Mouse (Mus musculus): Measurements from ENCODE around the gene Hspd1. TPM values are rescaled to one million over a fixed set of nuclear protein-coding genes. Genes with fewer than 3 reads are reported as not detected.
"Not testable (repeated sequence)": the region's sequence is repeated elsewhere in the genome, so short reads cannot be mapped to it uniquely, and the experiment has no call there.

Hspd1 gene
- polyA plus RNA-seq, 1 experiment from 2014 or later, result 384 TPM

- H3K4me3 ChIP-seq (replicated peaks), result not testable (repeated sequence)
- WGBS, result 87% methylated on average over 2 of the region's 3 CpGs
Observed at GRCm38 (mm10) chr1:55058383-55058782, 29.7 kb downstream of the Hspd1 start.

GRCm38 (mm10) chr1:55055322-55056115, 32.5 kb downstream of the Hspd1 start:
- Histone ChIP-seq H3K9ac (replicated peaks) (no peak overlapping the region), H3K9me3 (no peaks in the 10 kb centered on the region), H3K36me3 (peaks cover 10% of the 10 kb centered on the region; the same call in 1 of the 2 replicates), H3K4me1 (replicated peaks) (peaks cover 9% of the 10 kb centered on the region), H3K4me3 (replicated peaks) (no peak overlapping the region), H3K27me3 (no peaks in the 10 kb centered on the region), H3K27ac (no peak overlapping the region), H3K4me2 (no peak overlapping the region)
- 81% methylated on average over 5 of the region's 5 CpGs for WGBS
- no peak for ATAC-seq (ENCODE audit: insufficient number of reproducible peaks, insufficient read depth, low FRiP score, low TSS enrichment, low read depth)

More at GRCm38 (mm10) chr1:55058383-55058782, 29.7 kb downstream of the Hspd1 start:
- not testable (repeated sequence) for ATAC-seq (ENCODE audit: insufficient number of reproducible peaks, insufficient read depth, low FRiP score, low TSS enrichment, low read depth); H3K4me2 ChIP-seq; H3K4me1 ChIP-seq (replicated peaks); H3K27ac ChIP-seq; H3K9me3 ChIP-seq; H3K9ac ChIP-seq (replicated peaks); H3K27me3 ChIP-seq
- peaks cover 16% of the 10 kb centered on the region; the same call in 1 of the 2 replicates for H3K36me3 ChIP-seq

GRCm38 (mm10) chr1:55053596-55053995, 34.4 kb downstream of the Hspd1 start:
- Histone ChIP-seq H3K27ac (no peak overlapping the region), H3K4me3 (replicated peaks) (peak overlapping the region; percentile 87), H3K36me3 (peaks cover 10% of the 10 kb centered on the region; the same call in 1 of the 2 replicates), H3K9me3 (no peaks in the 10 kb centered on the region), H3K27me3 (no peaks in the 10 kb centered on the region), H3K9ac (replicated peaks) (peak overlapping the region; percentile 85; the same call in 1 of the 2 replicates), H3K4me1 (replicated peaks) (peaks cover 9% of the 10 kb centered on the region), H3K4me2 (peak overlapping the region; percentile 71)
- WGBS, result 76% methylated on average over 4 of the region's 4 CpGs
- no peak for ATAC-seq (ENCODE audit: insufficient number of reproducible peaks, insufficient read depth, low FRiP score, low TSS enrichment, low read depth)

- 0% methylated on average over 42 of the region's 42 CpGs for WGBS
- ATAC-seq (ENCODE audit: insufficient number of reproducible peaks, insufficient read depth, low FRiP score, low TSS enrichment, low read depth), result peak; percentile 71
- Histone ChIP-seq H3K36me3 (peaks cover 10% of the 10 kb centered on the region; the same call in 1 of the 2 replicates), H3K27ac (peak overlapping the region; percentile 72), H3K4me1 (replicated peaks) (peaks cover 9% of the 10 kb centered on the region), H3K27me3 (no peaks in the 10 kb centered on the region), H3K9ac (replicated peaks) (peak overlapping the region; percentile 85), H3K9me3 (no peaks in the 10 kb centered on the region), H3K4me3 (replicated peaks) (peak overlapping the region; percentile 87), H3K4me2 (peak overlapping the region; percentile 71)
Observed at GRCm38 (mm10) chr1:55053005-55053404, 35.0 kb downstream of the Hspd1 start.

- peak within 1 kb of the TSS; percentile 87 for H3K4me3 ChIP-seq (replicated peaks)
- H3K36me3 ChIP-seq, result peaks cover 10% of the 10 kb centered on the region; the same call in 1 of the 2 replicates
- H3K27me3 ChIP-seq, result no peaks in the 10 kb centered on the region
- H3K9me3 ChIP-seq, result no peaks in the 10 kb centered on the region
- peaks cover 9% of the 10 kb centered on the region for H3K4me1 ChIP-seq (replicated peaks)
- H3K27ac ChIP-seq, result peak within 1 kb of the TSS; percentile 72
- H3K9ac ChIP-seq (replicated peaks), result peak within 1 kb of the TSS; percentile 85
- 1% methylated on average over 46 of the region's 46 CpGs for WGBS
- peak within 1 kb of the TSS; percentile 71 for H3K4me2 ChIP-seq
- ATAC-seq (ENCODE audit: insufficient number of reproducible peaks, insufficient read depth, low FRiP score, low TSS enrichment, low read depth), result peak; percentile 100
Observed at GRCm38 (mm10) chr1:55052355-55052953, 35.6 kb downstream of the Hspd1 start, which contains the start of gene Coq10b. Gene Coq10b (plus strand): TSS chr1:55052770.

- Histone ChIP-seq H3K9ac (replicated peaks) (no peak overlapping the region), H3K4me3 (replicated peaks) (peak overlapping the region; percentile 87; the same call in 1 of the 2 replicates), H3K4me2 (peak overlapping the region; percentile 71)
Observed at GRCm38 (mm10) chr1:55051671-55052070, 36.4 kb downstream of the Hspd1 start.

GRCm38 (mm10) chr1:55048841-55049587, 39.0 kb downstream of the Hspd1 start:
- Histone ChIP-seq H3K9ac (replicated peaks) (no peak overlapping the region), H3K4me1 (replicated peaks) (peaks cover 9% of the 10 kb centered on the region), H3K27ac (no peak overlapping the region), H3K4me3 (replicated peaks) (no peak overlapping the region), H3K36me3 (no peaks in the 10 kb centered on the region), H3K27me3 (no peaks in the 10 kb centered on the region), H3K4me2 (no peak overlapping the region), H3K9me3 (no peaks in the 10 kb centered on the region)
- ATAC-seq (ENCODE audit: insufficient number of reproducible peaks, insufficient read depth, low FRiP score, low TSS enrichment, low read depth), result no peak
- WGBS, result 62% methylated on average over 4 of the region's 4 CpGs

More at GRCm38 (mm10) chr1:55051671-55052070, 36.4 kb downstream of the Hspd1 start:
- Histone ChIP-seq H3K36me3 (0 out of 2 replicates have a peak, but pooled peaks cover 5% of the 10 kb centered on the region), H3K4me1 (replicated peaks) (peaks cover 9% of the 10 kb centered on the region), H3K9me3 (no peaks in the 10 kb centered on the region), H3K27ac (0 out of 2 replicates have a peak overlapping the region, but pooled peaks have one; percentile 54), H3K27me3 (no peaks in the 10 kb centered on the region)
- no peak for ATAC-seq (ENCODE audit: insufficient number of reproducible peaks, insufficient read depth, low FRiP score, low TSS enrichment, low read depth)
- WGBS, result 69% methylated on average over 3 of the region's 3 CpGs

GRCm38 (mm10) chr1:55043164-55043563, 44.9 kb downstream of the Hspd1 start:
- Histone ChIP-seq H3K27ac (no peak overlapping the region), H3K9me3 (peaks cover 22% of the 10 kb centered on the region), H3K9ac (replicated peaks) (no peak overlapping the region), H3K36me3 (no peaks in the 10 kb centered on the region), H3K4me2 (no peak overlapping the region), H3K4me1 (replicated peaks) (no peaks in the 10 kb centered on the region), H3K4me3 (replicated peaks) (no peak overlapping the region), H3K27me3 (no peaks in the 10 kb centered on the region)
- WGBS, result 78% methylated on average over 3 of the region's 3 CpGs
- ATAC-seq (ENCODE audit: insufficient number of reproducible peaks, insufficient read depth, low FRiP score, low TSS enrichment, low read depth), result no peak

GRCm38 (mm10) chr1:55042246-55042645, 45.8 kb downstream of the Hspd1 start:
- ATAC-seq (ENCODE audit: insufficient number of reproducible peaks, insufficient read depth, low FRiP score, low TSS enrichment, low read depth), result no peak

GRCm38 (mm10) chr1:55041691-55042090, 46.4 kb downstream of the Hspd1 start:
- Histone ChIP-seq H3K9ac (replicated peaks) (no peak overlapping the region), H3K36me3 (no peaks in the 10 kb centered on the region), H3K9me3 (peaks cover 22% of the 10 kb centered on the region), H3K4me2 (no peak overlapping the region), H3K27me3 (no peaks in the 10 kb centered on the region), H3K4me1 (replicated peaks) (no peaks in the 10 kb centered on the region), H3K27ac (no peak overlapping the region), H3K4me3 (replicated peaks) (no peak overlapping the region)
- 89% methylated on average over 4 of the region's 4 CpGs for WGBS
- no peak for ATAC-seq (ENCODE audit: insufficient number of reproducible peaks, insufficient read depth, low FRiP score, low TSS enrichment, low read depth)

More at GRCm38 (mm10) chr1:55042246-55042645, 45.8 kb downstream of the Hspd1 start:
- Histone ChIP-seq H3K27me3 (no peaks in the 10 kb centered on the region), H3K4me3 (replicated peaks) (no peak overlapping the region), H3K36me3 (no peaks in the 10 kb centered on the region), H3K9me3 (peaks cover 22% of the 10 kb centered on the region), H3K9ac (replicated peaks) (no peak overlapping the region), H3K4me1 (replicated peaks) (no peaks in the 10 kb centered on the region), H3K4me2 (no peak overlapping the region), H3K27ac (no peak overlapping the region)
- 60% methylated on average over 1 of the region's 1 CpGs for whole genome bisulfite sequencing

GRCm38 (mm10) chr1:55039944-55040343, 48.1 kb downstream of the Hspd1 start:
- Histone ChIP-seq H3K27ac (no peak overlapping the region), H3K4me3 (replicated peaks) (no peak overlapping the region), H3K4me1 (replicated peaks) (no peaks in the 10 kb centered on the region), H3K27me3 (no peaks in the 10 kb centered on the region), H3K36me3 (no peaks in the 10 kb centered on the region), H3K9me3 (peaks cover 22% of the 10 kb centered on the region), H3K4me2 (no peak overlapping the region), H3K9ac (replicated peaks) (no peak overlapping the region)
- no peak for ATAC-seq (ENCODE audit: insufficient number of reproducible peaks, insufficient read depth, low FRiP score, low TSS enrichment, low read depth)
- 89% methylated on average over 1 of the region's 1 CpGs for WGBS
